Mouse (Mus musculus) lung, postnatal 0 days (tissue): ENCODE data around the gene Mmd.

Source experiments
- CTCF ChIP-seq: IDR thresholded peaks from 2 replicates; pipeline ENCODE4 v1.5.1; 2016; ENCODE audit warnings: antibody characterized with exemption, mild to moderate bottlenecking
- EP300 ChIP-seq: IDR thresholded peaks from 2 replicates; pipeline ENCODE4 v1.6.1; 2016; ENCODE audit warnings: antibody characterized with exemption, mild to moderate bottlenecking, control low read depth

DNA sequence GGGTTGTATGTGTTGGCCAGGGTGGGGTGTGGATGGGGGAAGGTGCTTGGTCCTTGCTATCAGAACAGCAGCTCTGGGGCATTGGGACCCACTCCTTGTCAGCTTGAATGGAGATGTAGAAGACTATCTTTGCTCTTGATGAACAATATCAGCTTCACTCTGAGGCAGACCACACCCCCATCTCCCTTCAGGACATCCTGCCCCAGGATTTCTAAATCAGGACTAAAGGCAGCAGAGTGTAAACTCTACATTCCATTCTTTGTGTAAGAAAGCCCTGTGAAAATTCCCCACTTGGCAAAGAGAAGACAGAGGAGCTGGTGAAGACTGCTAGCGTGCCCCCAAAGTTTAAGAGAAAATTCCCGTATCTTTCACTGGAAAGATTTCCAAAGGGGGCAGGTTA is 18.6 kb upstream of the Mmd start:
- no peak for TF ChIP-seq CTCF
- 0 out of 2 replicates have a peak, but pooled peaks have one; percentile 31 for TF ChIP-seq EP300
